Mouse (Mus musculus) heart, adult 2 months (tissue): ENCODE results near the gene Nt5c3b.

Source experiments
- CTCF ChIP-seq: fragments of 200-600 bp; IDR thresholded peaks from 2 replicates; pipeline ENCODE4 v1.8.1; 2022; ENCODE audit warnings: antibody characterized with exemption, mild to moderate bottlenecking, moderate library complexity
- EP300 ChIP-seq: fragments of 200-500 bp; IDR thresholded peaks from 2 replicates; pipeline ENCODE4 v1.6.1; 2011; ENCODE audit warnings: low read depth, low read length, control low read depth; ENCODE audit not compliant: insufficient read depth
- POLR2A ChIP-seq: fragments of 200-500 bp; IDR thresholded peaks from 2 replicates; pipeline ENCODE4 v1.6.1; 2011; ENCODE audit warnings: mild to moderate bottlenecking, low read depth, low read length, control low read depth; ENCODE audit not compliant: insufficient read depth

DNA sequence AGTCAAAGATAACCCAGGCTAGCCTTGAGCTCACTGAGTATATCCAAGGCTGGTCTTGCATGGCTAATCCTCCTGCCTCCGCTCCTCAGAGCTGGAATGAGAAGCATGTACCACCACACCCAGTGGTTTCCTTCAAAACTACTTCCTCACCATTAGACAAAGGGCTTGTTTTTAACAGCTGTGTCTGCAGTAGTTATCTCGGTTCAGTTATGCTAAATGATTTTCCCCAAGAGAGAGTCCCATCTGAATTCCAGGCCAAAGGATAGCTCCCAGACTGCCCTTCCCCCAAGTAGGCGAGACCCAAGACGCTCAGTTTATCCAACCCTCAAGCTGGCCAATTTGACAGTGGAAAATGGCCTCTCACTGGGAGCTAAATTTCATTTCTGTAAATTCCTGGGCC lies 65.6 kb downstream of the Nt5c3b start:
- TF ChIP-seq EP300, result no peak
- peak; percentile 45; the same call in 1 of the 2 replicates for TF ChIP-seq POLR2A
- TF ChIP-seq CTCF, result no peak
